Mouse (Mus musculus) limb, embryonic 12.5 days (tissue): ENCODE results near the gene Cyp4f40. TPM values are rescaled to one million over a fixed set of nuclear protein-coding genes. Genes with fewer than 3 reads are reported as not detected.
"Not testable (repeated sequence)": the region's sequence is repeated elsewhere in the genome, so short reads cannot be mapped to it uniquely, and the experiment has no call there.

Experiments
- ATAC-seq: fragments of 200-750 bp; cut with Nextera tagmentation; 2 replicates; pipeline ENCODE4 v1.8.0; 2017; ENCODE audit warnings: low read depth, moderate TSS enrichment; ENCODE audit not compliant: insufficient number of reproducible peaks, insufficient read depth, low FRiP score, low TSS enrichment
- H3K27ac ChIP-seq: fragments of 300-500 bp; sonication (generic); 2 replicates; pipeline ENCODE4 v1.5.1; 2016; ENCODE audit warnings: mild to moderate bottlenecking, moderate library complexity
- H3K27me3 ChIP-seq: fragments of 300-500 bp; sonication (generic); 2 replicates; pipeline ENCODE4 v1.6.1; 2016; ENCODE audit warnings: mild to moderate bottlenecking, moderate library complexity
- H3K36me3 ChIP-seq: fragments of 300-500 bp; sonication (generic); 2 replicates; pipeline ENCODE4 v1.6.1; 2016; ENCODE audit warnings: mild to moderate bottlenecking, moderate library complexity
- H3K4me1 ChIP-seq: fragments of 300-500 bp; sonication (generic); replicated peaks from 2 replicates; pipeline ENCODE4 v1.6.1; 2016
- H3K4me2 ChIP-seq: fragments of 300-500 bp; sonication (generic); 2 replicates; pipeline ENCODE4 v1.6.1; 2016; ENCODE audit warnings: mild to moderate bottlenecking, moderate library complexity
- H3K4me3 ChIP-seq: fragments of 300-500 bp; sonication (generic); replicated peaks from 2 replicates; pipeline ENCODE4 v1.5.1; 2016; ENCODE audit warnings: mild to moderate bottlenecking
- H3K9ac ChIP-seq: fragments of 300-500 bp; sonication (generic); replicated peaks from 2 replicates; pipeline ENCODE4 v1.6.1; 2016; ENCODE audit warnings: mild to moderate bottlenecking, moderate library complexity
- H3K9me3 ChIP-seq: fragments of 300-500 bp; sonication (generic); 2 replicates; pipeline ENCODE4 v1.6.1; 2016; ENCODE audit warnings: mild to moderate bottlenecking, moderate library complexity
- WGBS: fragments of 180-500 bp; shearing (Covaris S2); methylation state at CpG from one replicate; pipeline ENCODE4 v1.1.7; 2016; 5-methylcytosine and 5-hydroxymethylcytosine counted together
- polyA plus RNA-seq: library from polyadenylated mRNA; unstranded; fragments of >200 nt; fragmentation: Nextera tagmentation; extraction: Ambion mirVana; gene quantifications from 2 replicates; pipeline ENCODE4 v1.2.1, GENCODE M21; 2016

The Cyp4f40 gene
- not detected in 2 replicates for polyA plus RNA-seq

GRCm38 (mm10) chr17:32658712-32659111, at the start of gene Cyp4f40:
Cyp4f40 (plus strand) TSS chr17:32658900.
- Histone ChIP-seq H3K27me3 (no peaks in the 10 kb centered on the region), H3K4me1 (no peaks in the 10 kb centered on the region), H3K9me3 (no peaks in the 10 kb centered on the region), H3K9ac (no peak within 1 kb of the TSS), H3K27ac (no peak within 1 kb of the TSS), H3K36me3 (no peaks in the 10 kb centered on the region), H3K4me2 (no peak within 1 kb of the TSS), H3K4me3 (no peak within 1 kb of the TSS)
- no peak for ATAC-seq
- 59% methylated on average over 2 of the region's 2 CpGs for WGBS

GRCm38 (mm10) chr17:32610231-32610630, 48.5 kb upstream of the Cyp4f40 start:
- H3K9ac ChIP-seq, H3K9me3 ChIP-seq, H3K4me2 ChIP-seq, H3K4me1 ChIP-seq, H3K36me3 ChIP-seq, H3K27ac ChIP-seq, ATAC-seq, H3K27me3 ChIP-seq, H3K4me3 ChIP-seq: not testable (repeated sequence)
- 77% methylated on average over 3 of the region's 3 CpGs for WGBS

DNA sequence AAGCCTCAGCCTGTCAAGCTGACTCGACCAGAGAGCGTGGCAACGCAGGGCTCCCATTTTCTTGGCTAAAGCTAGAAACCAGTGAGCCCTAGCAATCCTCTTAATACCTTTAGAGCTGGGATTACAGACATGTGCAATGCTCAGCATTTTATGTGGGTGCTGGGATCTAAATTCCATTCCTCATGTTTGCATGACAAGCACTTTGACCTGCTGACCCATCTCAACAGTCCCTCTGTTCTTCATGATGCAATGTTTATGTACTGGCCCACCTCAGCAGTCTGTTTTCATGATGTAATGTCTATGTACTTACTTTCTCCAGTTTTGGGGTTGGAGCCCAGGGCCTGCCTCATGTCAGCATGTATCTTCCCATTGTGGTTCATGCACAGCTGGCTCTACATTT, 47.8 kb upstream of the Cyp4f40 start:
- Histone ChIP-seq H3K4me1 (no peaks in the 10 kb centered on the region), H3K27me3 (no peaks in the 10 kb centered on the region), H3K9ac (no peak overlapping the region), H3K27ac (no peak overlapping the region), H3K36me3 (no peaks in the 10 kb centered on the region), H3K9me3 (no peaks in the 10 kb centered on the region), H3K4me3 (no peak overlapping the region), H3K4me2 (no peak overlapping the region)
- ATAC-seq = no peak
- 90% methylated on average over 3 of the region's 3 CpGs for WGBS

- H3K9ac ChIP-seq = no peak overlapping the region
- H3K36me3 ChIP-seq = no peaks in the 10 kb centered on the region
- 73% methylated on average over 3 of the region's 3 CpGs for WGBS
- H3K27me3 ChIP-seq = no peaks in the 10 kb centered on the region
- ATAC-seq = no peak
- no peaks in the 10 kb centered on the region for H3K4me1 ChIP-seq
- 0 out of 2 replicates have a peak, but pooled peaks cover 2% of the 10 kb centered on the region for H3K9me3 ChIP-seq
- H3K27ac ChIP-seq = no peak overlapping the region
- no peak overlapping the region for H3K4me3 ChIP-seq
- H3K4me2 ChIP-seq = no peak overlapping the region
These were observed 46.3 kb upstream of the Cyp4f40 start for GRCm38 (mm10) chr17:32612417-32612816.

GRCm38 (mm10) chr17:32617252-32617651, 41.4 kb upstream of the Cyp4f40 start:
- H3K4me2 ChIP-seq = no peak overlapping the region
- H3K27ac ChIP-seq = no peak overlapping the region
- H3K4me1 ChIP-seq = no peaks in the 10 kb centered on the region
- WGBS = 70% methylated on average over 1 of the region's 1 CpGs
- no peak overlapping the region for H3K4me3 ChIP-seq
- no peaks in the 10 kb centered on the region for H3K36me3 ChIP-seq
- H3K27me3 ChIP-seq = no peaks in the 10 kb centered on the region
- no peak overlapping the region for H3K9ac ChIP-seq
- ATAC-seq = no peak
- 0 out of 2 replicates have a peak, but pooled peaks cover 3% of the 10 kb centered on the region for H3K9me3 ChIP-seq

- not testable (repeated sequence) for H3K9ac ChIP-seq, ATAC-seq, H3K36me3 ChIP-seq, H3K27ac ChIP-seq, H3K4me2 ChIP-seq, H3K4me3 ChIP-seq, H3K9me3 ChIP-seq, H3K27me3 ChIP-seq, H3K4me1 ChIP-seq
- 75% methylated on average over 4 of the region's 4 CpGs for WGBS
These were observed 37.7 kb upstream of the Cyp4f40 start, which contains the start of gene Cyp4f37 for GRCm38 (mm10) chr17:32621018-32621417. Cyp4f37 (plus strand) TSS chr17:32621309.

- not testable (repeated sequence) for H3K4me2 ChIP-seq, H3K4me1 ChIP-seq, H3K36me3 ChIP-seq, H3K9me3 ChIP-seq, H3K27me3 ChIP-seq, H3K4me3 ChIP-seq, H3K9ac ChIP-seq, H3K27ac ChIP-seq, ATAC-seq
- 83% methylated on average over 7 of the region's 7 CpGs for WGBS
These were observed 29.0 kb upstream of the Cyp4f40 start for GRCm38 (mm10) chr17:32629726-32630125.

DNA sequence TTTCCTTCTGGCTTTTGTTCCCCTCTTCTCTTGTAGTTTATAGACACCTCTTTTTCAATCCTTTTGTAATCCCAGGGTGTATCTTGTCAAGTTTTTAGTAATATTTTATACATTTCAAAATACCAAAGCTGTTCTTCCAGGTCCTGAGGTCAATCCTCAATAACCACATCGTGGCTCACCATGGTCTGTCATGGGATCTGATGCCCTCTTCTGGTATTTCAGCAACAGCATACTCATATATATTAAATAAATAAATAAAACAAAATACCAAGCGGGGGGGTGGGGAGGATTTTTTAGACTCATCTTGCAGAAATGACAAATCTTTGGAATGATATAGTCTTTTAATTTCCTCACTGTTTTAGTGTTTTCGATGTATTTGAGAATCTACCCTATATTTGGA, 26.8 kb upstream of the Cyp4f40 start:
- H3K27ac ChIP-seq = no peak overlapping the region
- WGBS = 82% methylated on average over 3 of the region's 3 CpGs
- no peaks in the 10 kb centered on the region for H3K36me3 ChIP-seq
- no peaks in the 10 kb centered on the region for H3K4me1 ChIP-seq
- H3K9ac ChIP-seq = no peak overlapping the region
- H3K4me3 ChIP-seq = no peak overlapping the region
- no peak for ATAC-seq
- no peaks in the 10 kb centered on the region for H3K9me3 ChIP-seq
- no peak overlapping the region for H3K4me2 ChIP-seq
- no peaks in the 10 kb centered on the region for H3K27me3 ChIP-seq

- H3K4me1 ChIP-seq, H3K27me3 ChIP-seq, H3K9me3 ChIP-seq, ATAC-seq, H3K27ac ChIP-seq, H3K36me3 ChIP-seq: not testable (repeated sequence)
- Histone ChIP-seq H3K4me2 (peak overlapping the region; percentile 60), H3K9ac (peak overlapping the region; percentile 45; the same call in 1 of the 2 replicates), H3K4me3 (peak overlapping the region; percentile 35)
- WGBS = 85% methylated on average over 9 of the region's 9 CpGs
These were observed 24.3 kb upstream of the Cyp4f40 start for GRCm38 (mm10) chr17:32634242-32634971.

DNA sequence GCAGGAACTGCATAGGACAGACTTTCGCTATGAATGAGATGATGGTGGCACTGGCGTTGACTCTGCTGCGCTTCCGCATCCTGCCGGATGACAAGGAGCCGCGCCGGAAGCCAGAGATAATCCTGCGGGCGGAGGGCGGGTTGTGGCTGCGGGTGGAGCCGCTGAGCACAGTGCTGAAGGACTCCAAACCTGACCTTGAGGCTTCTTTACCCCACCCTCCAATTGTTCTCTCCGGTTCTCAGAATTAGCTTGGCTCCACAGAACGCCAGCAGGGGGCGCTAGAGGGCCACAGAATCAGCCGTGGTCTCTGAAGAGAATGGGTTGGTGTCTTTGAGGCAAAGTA, 23.8 kb upstream of the Cyp4f40 start:
- H3K4me2 ChIP-seq = peak overlapping the region; percentile 60
- H3K9ac ChIP-seq = peak overlapping the region; percentile 45; the same call in 1 of the 2 replicates
- peak; percentile 15; the same call in 1 of the 2 replicates for ATAC-seq
- 3% methylated on average over 17 of the region's 17 CpGs for WGBS
- no peak overlapping the region for H3K27ac ChIP-seq
- H3K27me3 ChIP-seq = no peaks in the 10 kb centered on the region
- H3K36me3 ChIP-seq = no peaks in the 10 kb centered on the region
- H3K4me3 ChIP-seq = peak overlapping the region; percentile 35
- H3K9me3 ChIP-seq = no peaks in the 10 kb centered on the region
- no peaks in the 10 kb centered on the region for H3K4me1 ChIP-seq

DNA sequence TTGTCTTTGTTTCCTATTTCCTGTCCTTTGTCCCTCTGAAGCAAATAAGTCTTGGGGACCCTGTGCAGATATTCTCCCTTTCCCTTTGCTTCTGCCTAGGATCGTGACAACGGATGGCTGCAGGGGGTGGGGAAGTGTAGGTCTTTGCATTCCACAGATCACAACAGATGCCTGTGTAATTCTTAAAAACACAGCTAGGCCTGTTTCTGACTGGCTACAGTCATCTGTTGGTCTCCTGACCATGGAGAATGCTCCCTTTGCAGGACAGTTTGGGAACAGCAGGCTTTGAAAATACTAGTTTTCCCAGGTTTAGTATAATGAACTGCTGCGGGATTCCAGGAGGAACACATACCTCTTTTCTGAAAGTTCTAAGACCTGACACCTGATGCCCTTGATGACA, 22.4 kb upstream of the Cyp4f40 start:
- 71% methylated on average over 3 of the region's 3 CpGs for WGBS

GRCm38 (mm10) chr17:32637151-32637550, 21.5 kb upstream of the Cyp4f40 start:
- H3K27me3 ChIP-seq = no peaks in the 10 kb centered on the region
- no peaks in the 10 kb centered on the region for H3K4me1 ChIP-seq
- H3K36me3 ChIP-seq = no peaks in the 10 kb centered on the region
- no peak overlapping the region for H3K27ac ChIP-seq
- no peak overlapping the region for H3K4me3 ChIP-seq
- H3K4me2 ChIP-seq = no peak overlapping the region
- 81% methylated on average over 2 of the region's 2 CpGs for WGBS
- H3K9me3 ChIP-seq = no peaks in the 10 kb centered on the region
- no peak for ATAC-seq
- H3K9ac ChIP-seq = no peak overlapping the region

More for the DNA sequence above, 22.4 kb upstream of the Cyp4f40 start:
- no peaks in the 10 kb centered on the region for H3K36me3 ChIP-seq
- no peak for ATAC-seq
- H3K27ac ChIP-seq = no peak overlapping the region
- H3K27me3 ChIP-seq = no peaks in the 10 kb centered on the region
- no peaks in the 10 kb centered on the region for H3K9me3 ChIP-seq
- H3K4me1 ChIP-seq = no peaks in the 10 kb centered on the region
- H3K9ac ChIP-seq = no peak overlapping the region
- no peak overlapping the region for H3K4me2 ChIP-seq
- H3K4me3 ChIP-seq = no peak overlapping the region
